Mouse (Mus musculus): ENCODE results near the gene Aplf.

The Aplf gene

DNA sequence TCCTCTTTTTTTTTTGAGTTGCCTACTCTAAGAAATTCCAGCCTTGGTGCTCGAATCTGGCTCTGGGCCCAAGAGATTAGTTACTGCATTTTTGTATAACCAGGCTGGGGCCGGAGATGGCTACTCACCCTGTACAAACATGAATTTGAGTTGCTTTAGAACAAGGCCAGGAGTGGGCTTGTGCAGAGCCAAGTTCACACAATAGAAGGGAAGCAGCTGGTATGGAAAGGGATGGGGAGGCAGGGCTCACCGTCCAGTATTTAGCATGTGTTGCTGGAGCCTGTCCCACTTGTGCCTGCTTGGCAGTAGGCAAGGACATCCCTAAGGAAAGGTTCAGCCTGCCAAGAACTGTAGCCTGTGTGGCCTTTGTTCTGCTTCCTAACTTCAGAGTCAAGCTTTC lies 50.7 kb downstream of the Aplf start:
- peak; percentile 66 for DNase-seq

- no peak for DNase-seq
Measured at GRCm38 (mm10) chr6:87618021-87618420, 54.0 kb downstream of the Aplf start.

GRCm38 (mm10) chr6:87615696-87616083 lies 56.3 kb downstream of the Aplf start:
- DNase-seq, result no peak

DNA sequence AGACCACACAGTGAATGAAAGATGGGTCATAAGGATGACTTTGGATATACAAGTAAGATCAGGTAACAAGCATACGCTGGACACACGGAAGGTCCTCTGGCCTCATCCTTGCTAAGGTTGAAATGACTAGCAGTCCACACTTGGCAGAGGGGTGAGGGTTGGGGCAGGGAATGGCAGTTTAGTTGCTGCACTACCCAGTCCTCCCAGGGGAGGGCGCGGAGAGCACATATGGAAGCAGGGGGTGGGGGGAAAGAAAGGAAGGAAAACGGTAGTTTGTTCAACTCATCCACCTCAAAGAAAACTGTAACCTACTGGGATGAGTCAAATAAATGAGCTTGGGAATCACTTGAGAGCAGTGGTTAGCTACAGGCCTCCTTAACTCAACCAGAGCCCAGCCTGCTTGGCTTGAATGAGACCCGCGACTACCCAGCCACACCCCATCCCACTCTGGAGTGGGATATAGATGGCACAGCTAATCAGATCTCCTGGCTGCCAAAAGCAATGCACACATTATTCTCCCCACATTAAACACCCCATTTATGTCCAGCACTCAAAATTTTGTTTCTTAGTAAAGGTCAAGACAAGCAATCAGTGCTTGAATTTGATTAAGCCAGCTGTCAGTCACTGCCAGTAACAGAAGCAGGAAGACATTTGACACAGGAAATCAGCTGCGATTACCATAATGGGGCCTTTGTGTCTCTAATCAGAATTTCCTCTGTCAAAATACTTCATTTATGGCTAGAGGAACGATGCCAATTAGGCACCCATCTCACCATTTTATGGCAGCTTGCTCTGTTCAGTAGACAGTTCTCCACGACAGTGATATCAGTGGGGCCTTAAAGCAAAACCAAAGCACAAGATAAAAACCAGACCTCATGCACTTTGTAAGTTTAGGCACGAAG lies 56.9 kb downstream of the Aplf start:
- peak; percentile 83 for DNase-seq

GRCm38 (mm10) chr6:87599825-87600224 lies 72.2 kb downstream of the Aplf start:
- peak; percentile 90 for DNase-seq

GRCm38 (mm10) chr6:87597116-87597833 lies 74.7 kb downstream of the Aplf start:
- DNase-seq, result no peak

- DNase-seq, result no peak
Measured at GRCm38 (mm10) chr6:87594188-87594587, 77.8 kb downstream of the Aplf start.

GRCm38 (mm10) chr6:87590394-87591281 lies 81.4 kb downstream of the Aplf start, which contains the start of gene Prokr1:
Gene Prokr1 (minus strand): TSS chr6:87590743.
- peak; percentile 61 for DNase-seq

DNA sequence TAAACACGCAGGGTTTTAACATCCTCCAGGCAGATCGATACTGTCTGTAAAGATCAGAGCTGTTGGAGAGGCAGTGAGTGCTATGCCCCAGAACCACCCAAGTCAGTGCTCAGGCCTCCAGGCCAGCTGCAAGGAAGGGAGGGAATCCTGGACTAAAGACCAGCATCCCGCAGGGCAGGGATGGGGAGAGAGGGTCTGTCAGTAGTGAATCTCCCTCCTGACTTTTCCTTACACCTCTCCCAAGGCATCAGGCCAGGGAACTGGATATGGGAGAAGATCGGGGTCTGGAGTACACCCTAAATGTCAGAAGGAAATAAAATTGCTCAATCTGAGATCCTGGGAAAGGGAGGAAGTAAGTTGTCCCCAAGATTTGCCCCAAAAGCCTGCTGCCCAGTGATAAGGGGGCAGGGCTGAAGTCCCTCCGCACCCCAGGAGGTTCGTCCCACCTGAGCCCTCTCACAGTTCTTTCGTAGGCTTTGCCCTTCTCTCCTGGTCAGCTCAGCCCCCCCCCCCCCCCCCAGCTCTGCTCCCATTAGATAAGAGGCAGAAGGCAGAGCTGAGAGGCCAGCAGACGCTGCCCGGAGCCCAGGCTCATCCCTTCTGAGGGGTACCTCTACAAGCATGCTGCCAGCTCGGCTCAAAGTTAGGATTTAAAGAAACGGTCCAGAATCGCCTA lies 82.1 kb downstream of the Aplf start:
- DNase-seq, result no peak

DNA sequence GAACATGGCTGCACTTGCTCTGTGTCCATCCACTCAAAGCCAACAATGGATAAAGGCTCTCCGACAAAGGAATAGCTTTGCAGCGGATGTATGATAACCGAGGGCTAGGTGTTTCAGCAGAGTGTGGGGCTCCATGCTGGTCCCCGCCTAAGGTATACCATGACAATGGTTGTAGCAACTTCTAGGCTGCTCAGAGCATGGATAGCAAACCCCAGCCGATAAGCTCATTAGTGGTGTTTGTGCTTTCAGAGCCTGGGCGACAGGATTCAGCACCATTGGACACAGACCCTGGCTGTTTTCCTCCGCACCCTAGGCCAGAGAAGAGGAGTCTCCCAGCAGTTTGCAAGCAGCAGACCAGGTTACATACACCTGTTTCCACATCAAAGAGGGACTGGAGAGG lies 88.0 kb downstream of the Aplf start:
- no peak for DNase-seq

GRCm38 (mm10) chr6:87583183-87583611 lies 88.8 kb downstream of the Aplf start:
- no peak for DNase-seq

- peak; percentile 88 for DNase-seq
Measured at GRCm38 (mm10) chr6:87582456-87582855, 89.5 kb downstream of the Aplf start.

DNA sequence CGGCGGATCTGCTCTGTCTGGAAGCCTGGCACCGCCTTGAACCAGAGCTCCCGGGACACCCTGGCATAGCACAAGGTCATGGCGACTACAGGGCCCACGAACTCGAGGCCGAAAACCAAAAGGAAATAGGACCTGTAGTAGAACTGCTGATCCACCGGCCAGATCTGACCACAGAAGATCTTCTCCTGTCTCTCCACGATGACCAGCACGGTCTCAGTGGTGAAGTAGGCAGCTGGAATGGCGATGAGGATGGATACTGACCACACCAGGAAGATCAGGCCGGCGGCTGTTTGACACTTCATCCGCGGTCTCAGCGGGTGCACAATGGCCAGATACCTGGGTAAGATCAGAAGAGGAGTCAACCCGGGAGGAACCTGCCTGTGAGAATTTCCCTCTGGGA lies 90.4 kb downstream of the Aplf start:
- no peak for DNase-seq

GRCm38 (mm10) chr6:87581071-87581470 lies 90.9 kb downstream of the Aplf start:
- no peak for DNase-seq
